Mouse (Mus musculus): Measurements from ENCODE around the gene Ikzf3. TPM values are rescaled to one million over a fixed set of nuclear protein-coding genes. Genes with fewer than 3 reads are reported as not detected.

Gene Ikzf3
- polyA plus RNA-seq, 1 experiment: not detected

DNA sequence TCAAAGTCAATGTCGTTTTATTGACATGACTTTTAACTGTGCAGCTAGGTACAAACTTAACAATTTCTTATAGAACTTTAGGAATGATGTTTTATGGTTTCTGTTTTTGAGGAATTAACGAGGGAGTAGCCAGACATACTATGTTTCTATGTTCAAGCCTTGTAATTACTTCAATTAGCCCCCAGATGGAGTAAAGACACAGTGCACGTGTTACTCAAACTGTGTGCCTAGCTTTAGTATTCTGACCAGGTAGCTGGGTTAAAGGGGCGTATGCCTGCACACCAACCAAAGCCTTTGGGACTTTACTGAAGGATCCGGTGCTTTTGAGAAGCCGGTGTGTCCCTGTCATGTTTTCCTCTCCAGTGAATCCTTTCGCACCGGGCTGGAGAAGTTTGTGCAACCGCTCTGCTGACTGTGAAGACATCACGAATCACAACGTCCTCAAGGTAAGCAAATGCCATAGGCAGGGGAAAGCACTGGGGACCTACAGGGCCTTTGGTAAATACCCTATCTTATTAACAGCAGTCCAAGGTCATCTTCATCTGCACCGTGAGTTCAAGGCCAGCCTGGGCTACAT is 9.4 kb upstream of the Ikzf3 start:
- Histone ChIP-seq H3ac (ENCODE audit: control insufficient read depth, insufficient read length) (no peak overlapping the region), H3K4me3 (no peak overlapping the region), H3K27me3 (ENCODE audit: control insufficient read depth, insufficient read depth, insufficient read length) (peaks cover 42% of the 10 kb centered on the region), H3K79me2 (ENCODE audit: control insufficient read depth, insufficient read depth) (no peaks in the 10 kb centered on the region), H3K36me3 (ENCODE audit: control insufficient read depth, insufficient read depth) (no peaks in the 10 kb centered on the region), H3K4me2 (ENCODE audit: low read depth) (no peak overlapping the region)
- TF ChIP-seq CEBPB (IDR thresholded peaks at IDR 0.05; ENCODE audit: insufficient read depth, poor library complexity, severe bottlenecking) (no peak), TCF12 (IDR thresholded peaks at IDR 0.05; ENCODE audit: insufficient read depth, poor library complexity, severe bottlenecking) (no peak), TCF3 (IDR thresholded peaks at IDR 0.05; ENCODE audit: insufficient read length, low read depth) (no peak), REST (IDR thresholded peaks at IDR 0.05; ENCODE audit: insufficient read depth, insufficient read length) (no peak), MYOD1 (IDR thresholded peaks at IDR 0.05; ENCODE audit: control insufficient read depth in 1 of 3, insufficient read length in 2 of 3, low read depth in 2 of 3) (no peak), MAX (IDR thresholded peaks at IDR 0.05; ENCODE audit: low read depth) (no peak), SRF (IDR thresholded peaks at IDR 0.05; ENCODE audit: control insufficient read depth, insufficient read length, low read depth) (no peak)

DNA sequence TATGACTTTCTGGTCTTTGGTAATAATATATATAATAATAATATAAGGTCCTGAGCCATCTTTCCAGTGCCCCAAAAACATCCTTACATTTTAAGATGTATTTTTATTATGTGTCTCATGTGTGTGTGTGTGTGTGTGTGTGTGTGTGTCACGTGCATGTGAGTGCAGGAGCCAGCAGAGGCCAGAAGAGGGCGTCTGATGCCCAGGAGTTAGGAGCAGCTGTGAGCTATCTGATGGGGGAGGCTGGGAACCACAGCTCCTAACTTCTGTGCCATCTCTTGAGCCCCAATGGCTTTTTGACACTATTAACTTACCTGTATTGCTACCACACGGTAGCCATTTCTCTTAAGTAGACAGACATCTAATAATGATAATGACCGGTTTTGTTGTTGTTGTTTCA is 8.1 kb upstream of the Ikzf3 start:
- peaks cover 42% of the 10 kb centered on the region for H3K27me3 ChIP-seq (ENCODE audit: control insufficient read depth, insufficient read depth, insufficient read length)
- no peaks in the 10 kb centered on the region for H3K36me3 ChIP-seq (ENCODE audit: control insufficient read depth, insufficient read depth)
- H3K79me2 ChIP-seq (ENCODE audit: control insufficient read depth, insufficient read depth): no peaks in the 10 kb centered on the region
- TF ChIP-seq USF1 (IDR thresholded peaks at IDR 0.05; ENCODE audit: low read depth) (no peak), SRF (IDR thresholded peaks at IDR 0.05; ENCODE audit: control insufficient read depth, insufficient read length, low read depth) (no peak), CEBPB (IDR thresholded peaks at IDR 0.05; ENCODE audit: insufficient read depth, poor library complexity, severe bottlenecking) (no peak), POLR2AphosphoS2 (IDR thresholded peaks at IDR 0.05; ENCODE audit: insufficient read length, low read depth) (no peak), TCF12 (IDR thresholded peaks at IDR 0.05; ENCODE audit: insufficient read depth, poor library complexity, severe bottlenecking) (no peak), E2F4 (IDR thresholded peaks at IDR 0.05; ENCODE audit: insufficient read depth) (no peak), POLR2A (IDR thresholded peaks at IDR 0.05; ENCODE audit: insufficient read length, low read depth) (no peak), MYOD1 (IDR thresholded peaks at IDR 0.05; ENCODE audit: control insufficient read depth in 1 of 3, insufficient read length in 2 of 3, low read depth in 2 of 3) (no peak), REST (IDR thresholded peaks at IDR 0.05; ENCODE audit: insufficient read depth, insufficient read length) (no peak), MYOG (IDR thresholded peaks at IDR 0.05; ENCODE audit: control insufficient read depth in 1 of 3, insufficient read depth in 1 of 3, insufficient read length in 2 of 3, low read depth in 2 of 3) (no peak), TCF3 (IDR thresholded peaks at IDR 0.05; ENCODE audit: insufficient read length, low read depth) (no peak), MAX (IDR thresholded peaks at IDR 0.05; ENCODE audit: low read depth) (no peak)
- H3K4me2 ChIP-seq (ENCODE audit: low read depth): no peak overlapping the region
- H3K4me3 ChIP-seq: no peak overlapping the region
- H3ac ChIP-seq (ENCODE audit: control insufficient read depth, insufficient read length): no peak overlapping the region

DNA sequence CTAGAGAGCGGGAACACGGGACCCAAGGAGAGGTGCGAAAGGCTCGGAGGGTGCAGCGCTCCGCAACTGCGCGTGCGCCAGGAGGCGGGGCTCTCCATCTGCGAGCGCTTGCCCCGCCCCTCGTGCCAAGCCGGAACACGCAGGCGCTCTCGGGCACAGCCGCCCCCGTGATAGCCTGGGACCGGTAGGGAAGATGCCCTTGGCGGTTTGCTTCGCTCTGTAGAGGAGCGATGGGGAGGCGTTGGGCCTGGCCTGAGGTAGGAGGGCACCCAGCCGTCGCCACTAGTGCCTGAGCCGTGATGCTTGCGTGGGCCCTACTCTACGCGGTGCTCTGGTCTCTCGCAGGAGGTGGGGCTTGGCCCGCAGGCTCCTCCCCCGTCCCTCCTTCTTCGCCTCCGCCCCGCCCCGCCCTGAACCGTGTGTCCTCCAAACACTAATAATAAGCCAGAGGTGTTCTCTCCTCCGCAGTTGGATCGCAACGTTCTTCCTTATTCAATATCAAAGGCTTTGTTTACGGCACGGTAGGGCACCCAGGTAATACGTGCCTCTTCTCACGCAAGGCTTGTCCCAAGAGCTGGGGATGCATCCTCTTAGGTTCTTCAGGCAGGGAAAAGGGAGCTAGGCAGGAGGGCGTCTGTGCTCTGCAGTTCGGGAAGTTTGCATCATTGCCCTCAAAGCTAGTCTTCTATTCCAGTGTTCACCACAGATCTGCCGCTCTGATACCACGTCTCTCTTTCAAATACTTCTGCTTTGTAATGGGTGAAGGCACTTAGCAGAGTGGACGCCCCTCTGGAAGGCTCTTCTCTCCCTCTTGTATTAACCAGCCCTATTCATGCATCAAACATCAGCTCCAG is 5.4 kb upstream of the Ikzf3 start, which contains the start of gene Zpbp2:
Zpbp2 (plus strand) TSS at position 123 of the 854 bp plus-strand sequence.
- Histone ChIP-seq H3K4me2 (ENCODE audit: low read depth) (peak within 1 kb of the TSS; percentile 64), H3K4me3 (peak within 1 kb of the TSS; percentile 17), H3K79me2 (ENCODE audit: control insufficient read depth, insufficient read depth) (no peaks in the 10 kb centered on the region), H3ac (ENCODE audit: control insufficient read depth, insufficient read length) (peak within 1 kb of the TSS; percentile 17), H3K27me3 (ENCODE audit: control insufficient read depth, insufficient read depth, insufficient read length) (peaks cover 22% of the 10 kb centered on the region), H3K36me3 (ENCODE audit: control insufficient read depth, insufficient read depth) (no peaks in the 10 kb centered on the region)
- peak; percentile 12 for TF ChIP-seq POLR2A (IDR thresholded peaks at IDR 0.05; ENCODE audit: insufficient read length, low read depth)
- TF ChIP-seq SRF (IDR thresholded peaks at IDR 0.05; ENCODE audit: control insufficient read depth, insufficient read length, low read depth): no peak

- H3K79me2 ChIP-seq (ENCODE audit: control insufficient read depth, insufficient read depth): no peaks in the 10 kb centered on the region
- H3K27me3 ChIP-seq (ENCODE audit: control insufficient read depth, insufficient read depth, insufficient read length): peaks cover 25% of the 10 kb centered on the region
- H3K36me3 ChIP-seq (ENCODE audit: control insufficient read depth, insufficient read depth): no peaks in the 10 kb centered on the region
- H3ac ChIP-seq (ENCODE audit: control insufficient read depth, insufficient read length): peak overlapping the region; percentile 17
- H3K4me2 ChIP-seq (ENCODE audit: low read depth): peak overlapping the region; percentile 64
- peak overlapping the region; percentile 17 for H3K4me3 ChIP-seq
- TF ChIP-seq TCF3 (IDR thresholded peaks at IDR 0.05; ENCODE audit: insufficient read length, low read depth) (no peak), POLR2AphosphoS2 (IDR thresholded peaks at IDR 0.05; ENCODE audit: insufficient read length, low read depth) (no peak), REST (IDR thresholded peaks at IDR 0.05; ENCODE audit: insufficient read depth, insufficient read length) (no peak), MAX (IDR thresholded peaks at IDR 0.05; ENCODE audit: low read depth) (no peak), MYOD1 (IDR thresholded peaks at IDR 0.05; ENCODE audit: control insufficient read depth in 1 of 3, insufficient read length in 2 of 3, low read depth in 2 of 3) (no peak), E2F4 (IDR thresholded peaks at IDR 0.05; ENCODE audit: insufficient read depth) (no peak)
Measured at GRCm38 (mm10) chr11:98550311-98550974, 4.6 kb upstream of the Ikzf3 start.

DNA sequence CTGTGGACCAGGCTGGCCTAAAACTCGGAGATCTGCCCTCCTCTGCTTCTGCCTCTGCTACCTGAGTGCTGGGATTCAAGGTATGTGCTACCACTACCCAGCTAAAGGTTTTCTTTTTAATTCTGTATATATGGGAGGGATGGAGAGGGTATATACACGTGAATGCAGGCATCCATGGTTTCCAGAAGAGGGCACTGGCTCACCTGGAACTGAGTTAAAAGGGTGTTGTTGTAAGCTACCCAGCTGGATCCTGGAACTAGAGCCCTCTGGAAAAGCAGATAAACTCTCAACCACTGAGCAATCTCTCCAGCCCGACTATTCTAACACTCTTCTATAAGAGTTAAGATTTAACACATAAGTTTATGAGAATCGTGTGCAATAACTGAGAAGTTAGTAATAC is 3.5 kb upstream of the Ikzf3 start:
- Histone ChIP-seq H3K4me2 (ENCODE audit: low read depth) (no peak overlapping the region), H3K36me3 (ENCODE audit: control insufficient read depth, insufficient read depth) (no peaks in the 10 kb centered on the region), H3ac (ENCODE audit: control insufficient read depth, insufficient read length) (no peak overlapping the region), H3K4me3 (no peak overlapping the region), H3K79me2 (ENCODE audit: control insufficient read depth, insufficient read depth) (no peaks in the 10 kb centered on the region), H3K27me3 (ENCODE audit: control insufficient read depth, insufficient read depth, insufficient read length) (peaks cover 27% of the 10 kb centered on the region)
- no peak for TF ChIP-seq USF1 (IDR thresholded peaks at IDR 0.05; ENCODE audit: low read depth)
- TF ChIP-seq POLR2A (IDR thresholded peaks at IDR 0.05; ENCODE audit: insufficient read length, low read depth): no peak
- no peak for TF ChIP-seq TCF3 (IDR thresholded peaks at IDR 0.05; ENCODE audit: insufficient read length, low read depth)
- no peak for TF ChIP-seq REST (IDR thresholded peaks at IDR 0.05; ENCODE audit: insufficient read depth, insufficient read length)
- no peak for TF ChIP-seq TCF12 (IDR thresholded peaks at IDR 0.05; ENCODE audit: insufficient read depth, poor library complexity, severe bottlenecking)
- no peak for TF ChIP-seq MAX (IDR thresholded peaks at IDR 0.05; ENCODE audit: low read depth)
- no peak for TF ChIP-seq E2F4 (IDR thresholded peaks at IDR 0.05; ENCODE audit: insufficient read depth)
- TF ChIP-seq MYOG (IDR thresholded peaks at IDR 0.05; ENCODE audit: control insufficient read depth in 1 of 3, insufficient read depth in 1 of 3, insufficient read length in 2 of 3, low read depth in 2 of 3): no peak
- TF ChIP-seq MYOD1 (IDR thresholded peaks at IDR 0.05; ENCODE audit: control insufficient read depth in 1 of 3, insufficient read length in 2 of 3, low read depth in 2 of 3): no peak
- no peak for TF ChIP-seq POLR2AphosphoS2 (IDR thresholded peaks at IDR 0.05; ENCODE audit: insufficient read length, low read depth)
- no peak for TF ChIP-seq CEBPB (IDR thresholded peaks at IDR 0.05; ENCODE audit: insufficient read depth, poor library complexity, severe bottlenecking)
- TF ChIP-seq SRF (IDR thresholded peaks at IDR 0.05; ENCODE audit: control insufficient read depth, insufficient read length, low read depth): no peak
